Mouse (Mus musculus) retina, embryonic 14.5 days (tissue): ENCODE measurements around the gene Klk11.
A peak's percentile ranks its signal among the peaks of the same experiment; 100 is the strongest.

Experiments
- DNase-seq: peaks from one replicate; pipeline ENCODE4 v3.0.0-alpha.2; 2015; ENCODE audit warnings: low spot score

The Klk11 gene

DNA sequence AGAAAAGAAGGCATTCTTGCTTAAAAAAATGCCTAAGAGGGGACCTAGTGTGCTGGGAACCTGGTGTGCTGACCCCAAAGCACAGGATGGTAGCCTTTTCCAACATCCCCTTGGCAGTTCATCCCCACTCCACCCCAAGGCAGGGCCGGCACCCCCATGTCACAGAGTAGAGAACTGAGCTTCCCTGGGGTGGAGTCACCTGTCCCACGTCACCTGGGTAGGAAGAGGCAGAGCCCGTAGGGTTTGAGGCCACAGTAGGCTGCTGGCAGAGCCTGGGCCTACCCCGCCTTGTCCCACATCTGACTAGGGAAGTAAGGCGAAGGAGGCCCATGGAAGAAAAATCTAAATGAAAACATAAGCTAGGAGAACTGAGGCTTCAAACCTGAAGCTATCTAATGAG lies at the start of gene Klk11:
Klk11 (plus strand) TSS at position 241 of the 400 bp plus-strand sequence.
- no peak for DNase-seq

- no peak for DNase-seq
These were observed 26.6 kb upstream of the Klk11 start for GRCm38 (mm10) chr7:43747788-43748187.

DNA sequence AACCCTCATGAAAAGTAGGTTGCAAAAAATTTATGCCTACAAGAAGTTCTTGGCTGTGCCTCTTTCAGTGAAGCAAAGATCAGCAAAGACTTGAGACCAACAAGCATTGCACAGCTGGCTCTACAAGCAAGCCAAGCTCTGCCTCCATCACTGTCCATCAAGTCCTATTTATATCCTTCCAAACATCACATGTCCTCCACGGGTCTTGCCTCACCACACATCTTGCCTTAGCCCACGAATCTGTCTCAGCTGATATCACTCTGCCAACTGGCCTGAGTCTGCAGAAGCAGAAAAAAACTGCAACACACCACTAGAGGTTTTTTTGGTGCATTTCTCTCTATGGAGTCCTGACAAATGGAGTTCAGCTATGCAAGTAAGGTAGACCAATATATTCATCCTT lies 21.6 kb upstream of the Klk11 start:
- DNase-seq = no peak

- DNase-seq = no peak
These were observed 7.9 kb upstream of the Klk11 start for GRCm38 (mm10) chr7:43766484-43766883.

DNA sequence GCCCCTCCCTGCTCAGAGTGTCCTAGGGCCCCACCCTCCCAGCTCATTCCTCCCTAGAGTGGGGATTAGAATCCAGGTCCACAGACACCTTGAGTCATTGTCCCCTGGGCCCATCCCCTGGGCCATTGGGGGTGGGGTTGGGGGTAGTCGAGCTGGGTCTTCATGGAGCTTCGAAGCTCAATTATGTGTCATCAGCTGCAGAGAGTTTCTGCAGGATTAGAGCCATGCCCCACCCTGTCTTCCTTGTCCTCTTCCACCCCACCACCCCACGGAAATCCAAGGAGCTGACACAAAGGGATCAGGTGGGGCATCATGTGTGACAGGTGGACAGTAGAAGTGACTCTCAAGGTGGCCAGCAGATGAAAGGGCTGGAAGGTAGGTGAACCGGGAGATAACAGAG lies 5.8 kb upstream of the Klk11 start, which contains the start of gene Klk12:
Klk12 (plus strand) TSS at position 301 of the 400 bp plus-strand sequence.
- DNase-seq = no peak

GRCm38 (mm10) chr7:43769636-43770035 lies 4.8 kb upstream of the Klk11 start:
- DNase-seq = no peak

DNA sequence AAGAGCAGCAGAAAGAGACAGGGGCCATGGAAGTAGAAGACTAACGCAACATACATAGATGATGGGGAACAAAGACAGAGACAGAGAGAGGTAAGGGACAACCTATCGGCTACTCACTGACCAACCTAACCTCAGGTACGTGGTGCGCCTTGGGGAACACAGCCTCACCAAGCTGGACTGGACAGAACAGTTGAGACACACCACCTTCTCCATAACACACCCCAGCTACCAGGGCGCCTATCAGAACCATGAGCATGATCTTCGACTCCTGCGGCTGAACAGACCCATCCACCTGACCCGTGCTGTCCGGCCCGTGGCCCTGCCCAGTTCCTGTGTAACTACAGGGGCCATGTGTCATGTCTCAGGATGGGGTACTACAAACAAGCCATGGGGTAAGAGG lies 3.7 kb upstream of the Klk11 start:
- DNase-seq = no peak

DNA sequence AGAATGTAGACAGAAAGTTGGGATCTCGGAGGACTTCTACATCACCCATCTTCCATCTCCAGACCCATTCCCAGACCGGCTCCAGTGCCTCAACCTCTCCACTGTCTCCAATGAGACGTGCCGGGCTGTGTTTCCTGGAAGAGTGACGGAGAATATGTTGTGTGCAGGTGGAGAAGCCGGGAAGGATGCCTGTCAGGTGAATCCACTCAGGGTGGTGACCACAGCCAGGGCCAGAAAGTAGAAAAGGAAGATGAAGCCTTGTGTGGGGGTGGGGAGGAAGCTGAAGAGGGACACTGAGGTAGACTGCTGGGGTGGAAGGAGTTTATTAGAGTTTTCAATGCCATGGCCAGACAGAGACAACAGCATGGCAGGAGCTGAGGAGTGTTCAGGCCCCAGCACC lies 2.5 kb upstream of the Klk11 start:
- DNase-seq = no peak

DNA sequence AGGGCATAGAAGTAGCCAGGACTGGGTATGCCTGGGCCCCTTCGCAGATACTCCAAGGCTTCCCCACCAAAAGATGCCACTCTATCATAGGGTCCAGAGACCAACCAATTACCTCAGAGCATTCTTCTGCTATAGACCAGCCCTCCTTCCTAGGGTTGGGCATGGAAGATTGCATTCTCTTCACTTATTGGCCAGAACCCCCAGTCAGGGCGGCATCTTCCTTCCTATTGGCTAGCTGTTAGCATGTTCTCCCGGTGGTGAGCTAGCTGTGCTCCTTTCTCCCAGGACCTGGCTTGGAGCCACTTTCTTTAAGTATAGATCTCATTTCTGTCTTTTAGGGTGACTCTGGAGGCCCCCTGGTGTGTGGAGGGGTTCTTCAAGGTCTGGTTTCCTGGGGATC lies 1.5 kb upstream of the Klk11 start:
- no peak for DNase-seq

DNA sequence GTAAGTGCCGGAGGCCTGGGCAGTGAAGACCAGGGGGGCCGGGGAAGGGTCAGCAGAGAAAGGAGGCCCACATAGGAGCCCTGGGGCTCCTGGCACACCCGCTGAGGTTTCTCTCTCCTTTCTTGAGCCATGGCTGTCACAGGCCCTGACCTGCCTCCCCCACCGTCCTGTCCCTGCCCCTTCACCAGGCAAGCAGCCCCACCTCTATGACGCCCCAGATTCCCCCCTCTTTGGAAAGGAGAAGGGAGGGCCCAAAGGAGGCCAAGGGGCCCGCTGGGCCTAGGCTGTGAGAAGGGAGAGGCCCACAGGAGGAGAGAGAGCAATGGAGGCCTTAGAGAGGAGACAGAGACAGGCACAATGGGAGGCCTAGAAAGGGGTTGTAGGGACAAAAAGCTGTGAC lies 398 bp downstream of the Klk11 start:
- DNase-seq = peak; percentile 25

GRCm38 (mm10) chr7:43775311-43776057 lies 1.1 kb downstream of the Klk11 start:
- no peak for DNase-seq

- DNase-seq = no peak
These were observed 2.1 kb downstream of the Klk11 start for GRCm38 (mm10) chr7:43776506-43776905.

GRCm38 (mm10) chr7:43777423-43777822 lies 3.0 kb downstream of the Klk11 start:
- no peak for DNase-seq

- no peak for DNase-seq
These were observed 4.0 kb downstream of the Klk11 start for GRCm38 (mm10) chr7:43778176-43778970.

- no peak for DNase-seq
These were observed 5.8 kb downstream of the Klk11 start for GRCm38 (mm10) chr7:43780241-43780640.

- no peak for DNase-seq
These were observed 6.3 kb downstream of the Klk11 start, which contains the start of gene Klk10 for GRCm38 (mm10) chr7:43780746-43781145. Gene Klk10 (plus strand): TSS chr7:43781035.

DNA sequence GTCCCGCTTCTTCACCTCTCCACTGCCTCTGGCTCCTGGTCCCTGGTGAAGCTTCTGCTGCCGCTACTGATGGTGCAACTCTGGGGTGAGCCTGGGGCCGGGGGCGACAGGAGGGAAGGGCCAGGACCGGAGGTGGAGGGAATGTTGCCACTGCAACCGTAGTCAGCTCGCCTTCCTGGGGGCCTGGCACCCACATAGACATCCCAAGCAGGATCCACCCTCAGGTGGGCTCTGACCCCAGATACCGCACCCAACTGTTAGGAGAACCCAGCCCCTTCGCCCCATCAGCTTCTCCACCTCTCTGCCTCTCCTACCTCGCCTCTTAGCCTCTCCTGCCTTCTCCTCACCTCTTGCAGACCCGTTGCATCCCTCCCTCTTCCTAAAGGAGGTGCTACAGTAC lies 7.1 kb downstream of the Klk11 start:
- DNase-seq = no peak

DNA sequence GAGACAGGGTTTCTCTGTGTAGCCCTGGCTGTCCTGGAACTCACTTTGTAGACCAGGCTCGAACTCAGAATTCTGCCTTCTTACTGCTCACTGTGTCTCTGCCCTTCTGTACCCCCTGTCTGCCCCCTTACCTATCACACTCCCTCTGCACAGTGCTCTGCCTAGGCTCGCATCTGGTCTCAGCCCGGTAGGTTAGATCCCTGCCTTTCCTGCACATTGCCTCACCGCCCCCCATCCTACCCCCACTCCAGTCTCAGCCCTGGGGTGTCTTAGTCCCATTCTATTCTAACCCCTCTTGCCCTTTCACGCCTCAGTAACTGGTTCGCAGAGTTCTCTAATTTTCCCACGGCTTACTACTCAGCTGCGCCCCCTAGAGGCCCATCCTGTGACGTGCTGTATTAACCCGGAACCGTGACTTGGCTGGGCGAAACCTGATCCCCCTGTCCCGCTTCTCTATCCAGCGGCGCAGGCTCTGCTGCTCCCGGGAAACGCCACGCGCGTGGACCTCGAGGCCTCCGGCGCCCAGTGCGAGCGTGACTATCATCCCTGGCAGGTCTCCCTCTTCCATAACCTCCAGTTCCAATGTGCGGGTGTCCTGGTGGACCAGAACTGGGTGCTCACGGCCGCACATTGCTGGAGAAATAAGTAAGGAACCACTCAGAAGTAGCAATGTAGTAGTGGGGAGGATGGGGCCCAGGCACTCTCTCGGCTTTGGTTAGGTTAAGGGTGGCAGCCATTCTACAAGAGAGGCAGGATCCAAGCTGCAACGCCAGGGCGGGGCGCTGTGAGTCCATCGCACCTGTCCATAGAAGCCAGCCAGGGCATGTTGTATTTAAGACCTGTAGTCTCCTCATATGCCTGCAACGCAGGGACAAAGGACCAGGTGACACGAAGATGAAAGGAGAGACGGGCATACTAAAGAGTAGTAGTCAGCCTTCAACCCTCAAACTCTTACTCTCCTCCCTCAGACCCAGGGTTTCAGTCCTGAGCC lies 8.2 kb downstream of the Klk11 start:
- peak; percentile 93 for DNase-seq

DNA sequence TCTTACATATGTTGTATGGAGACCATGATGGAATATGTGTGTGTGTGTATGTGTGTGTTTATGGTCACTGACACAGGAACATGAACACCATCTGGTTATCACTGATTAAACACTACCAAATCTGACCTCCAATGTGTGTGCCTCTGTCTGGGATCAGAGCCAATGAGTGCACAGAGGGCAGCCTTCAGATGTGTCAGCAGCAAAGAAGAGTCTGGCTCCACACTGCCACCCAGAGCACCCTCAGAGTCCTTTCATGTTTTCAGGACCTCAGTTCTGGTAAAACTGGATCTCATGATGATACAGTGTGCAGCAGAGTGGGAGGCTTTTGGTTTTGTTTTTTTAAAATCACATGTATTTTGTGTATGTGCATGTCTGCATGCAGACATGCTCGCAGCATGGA lies 10.9 kb downstream of the Klk11 start:
- no peak for DNase-seq

GRCm38 (mm10) chr7:43788096-43788495 lies 13.7 kb downstream of the Klk11 start:
- DNase-seq = no peak

- no peak for DNase-seq
These were observed 14.9 kb downstream of the Klk11 start for GRCm38 (mm10) chr7:43789295-43789694.

GRCm38 (mm10) chr7:43791591-43791990 lies 17.2 kb downstream of the Klk11 start, which contains the start of gene Klk9:
Gene Klk9 (plus strand): TSS chr7:43791891.
- no peak for DNase-seq
